Comparison of ENCODE assay signal across 10 mouse cellular contexts in genomic region chr17:81480351-81481161, GRCm38 (mm10). TPM values are rescaled to one million over a fixed set of nuclear protein-coding genes. Genes with fewer than 3 reads are reported as not detected.
DNase-seq lines count a peak whose midpoint lies in the region; ATAC-seq and TF ChIP-seq lines count a peak whose summit lies in the region.
"Had no signal": no experiment of that assay in that cellular context is flagged by ENCODE, and none has a peak within 500 bp of the region (broad histone marks: within the 10 kb centered on the region; RNA-seq: fewer than 3 reads in every experiment).

No protein-coding gene starts in this region.

- H3K4me2 ChIP-seq in intestine, embryonic 15.5 days (replicated peaks) = no peak overlapping the region
- no peak overlapping the region for H3K4me2 ChIP-seq in intestine, postnatal 0 days (replicated peaks; ENCODE audit: low read depth)
- peak overlapping the region; percentile 27 for H3K4me2 ChIP-seq in forebrain, embryonic 12.5 days
- peak overlapping the region; percentile 31 for H3K4me2 ChIP-seq in limb, embryonic 13.5 days (replicated peaks)
- H3K4me2 ChIP-seq in midbrain, postnatal 0 days (ENCODE audit: low read depth, low read length, poor library complexity, severe bottlenecking) = peak overlapping the region; percentile 20

- H3K4me3 ChIP-seq in intestine, embryonic 15.5 days (replicated peaks) = no peak overlapping the region
- no peak overlapping the region for H3K4me3 ChIP-seq in intestine, postnatal 0 days (ENCODE audit: low read depth, low read length)
- H3K4me3 ChIP-seq in forebrain, embryonic 12.5 days (replicated peaks) = no peak overlapping the region
- H3K4me3 ChIP-seq in limb, embryonic 13.5 days = no peak overlapping the region
- H3K4me3 ChIP-seq in midbrain, postnatal 0 days (ENCODE audit: low read depth, low read length) = no peak overlapping the region

- no peaks in the 10 kb centered on the region for H3K9me3 ChIP-seq in intestine, embryonic 15.5 days
- no peaks in the 10 kb centered on the region for H3K9me3 ChIP-seq in intestine, postnatal 0 days (ENCODE audit: control insufficient read depth)
- no peaks in the 10 kb centered on the region for H3K9me3 ChIP-seq in forebrain, embryonic 12.5 days
- H3K9me3 ChIP-seq in limb, embryonic 13.5 days = no peaks in the 10 kb centered on the region
- H3K9me3 ChIP-seq in midbrain, postnatal 0 days (ENCODE audit: low read length) = no peaks in the 10 kb centered on the region

- 76% methylated on average over 21 of the region's 21 CpGs for WGBS in intestine, embryonic 15.5 days
- 77% methylated on average over 21 of the region's 21 CpGs for WGBS in intestine, postnatal 0 days
- 60% methylated on average over 21 of the region's 21 CpGs for WGBS in forebrain, embryonic 12.5 days
- WGBS in limb, embryonic 13.5 days = 62% methylated on average over 21 of the region's 21 CpGs
- 48% methylated on average over 21 of the region's 21 CpGs for WGBS in midbrain, postnatal 0 days

- peak; percentile 9 for DNase-seq in NIH3T3 (ENCODE audit: low read depth)
- peak; percentile 83 to 86 for DNase-seq in heart, postnatal 10 days
- DNase-seq in midbrain, postnatal 0 days (ENCODE audit: low spot score) = peak; percentile 62

- no peaks in the 10 kb centered on the region for H3K36me3 ChIP-seq in intestine, embryonic 15.5 days
- H3K36me3 ChIP-seq in intestine, postnatal 0 days (ENCODE audit: control insufficient read depth, insufficient read depth) = no peaks in the 10 kb centered on the region
- no peaks in the 10 kb centered on the region for H3K36me3 ChIP-seq in forebrain, embryonic 12.5 days (replicated peaks)
- no peaks in the 10 kb centered on the region for H3K36me3 ChIP-seq in limb, embryonic 13.5 days
- H3K36me3 ChIP-seq in midbrain, postnatal 0 days (ENCODE audit: insufficient read depth, low read length) = no peaks in the 10 kb centered on the region
- H3K36me3 ChIP-seq: G1E had no signal

- intact Hi-C loops in heart, postnatal 10 days (cut with DNase I) = loop anchor here (1.0 kb wide), 1 partner anchor 307 kb away; no protein-coding TSS in a partner anchor

- H3K9ac ChIP-seq in intestine, embryonic 15.5 days = no peak overlapping the region
- H3K9ac ChIP-seq in intestine, postnatal 0 days (ENCODE audit: low read depth, low read length) = no peak overlapping the region
- no peak overlapping the region for H3K9ac ChIP-seq in forebrain, embryonic 12.5 days
- H3K9ac ChIP-seq in limb, embryonic 13.5 days = no peak overlapping the region
- no peak overlapping the region for H3K9ac ChIP-seq in midbrain, postnatal 0 days (replicated peaks; ENCODE audit: low read length, poor library complexity, severe bottlenecking)

- H3K27ac ChIP-seq in intestine, embryonic 15.5 days = no peak overlapping the region
- no peak overlapping the region for H3K27ac ChIP-seq in intestine, postnatal 0 days (ENCODE audit: low read depth, low read length)
- no peak overlapping the region for H3K27ac ChIP-seq in forebrain, embryonic 12.5 days
- no peak overlapping the region; the same call in 1 of the 2 replicates for H3K27ac ChIP-seq in limb, embryonic 13.5 days
- no peak overlapping the region for H3K27ac ChIP-seq in midbrain, postnatal 0 days (ENCODE audit: low read depth, low read length)

- no peak for TF ChIP-seq CTCF in intestine, postnatal 0 days (IDR thresholded peaks at IDR 0.05; ENCODE audit: low read depth)
- no peak for TF ChIP-seq CTCF in midbrain, postnatal 0 days (IDR thresholded peaks at IDR 0.05)

- H3K27me3 ChIP-seq in intestine, embryonic 15.5 days (replicated peaks) = no peaks in the 10 kb centered on the region
- H3K27me3 ChIP-seq in intestine, postnatal 0 days (replicated peaks; ENCODE audit: control insufficient read depth, insufficient read depth, low read length) = no peaks in the 10 kb centered on the region
- 0 out of 2 replicates have a peak, but pooled peaks cover 3% of the 10 kb centered on the region for H3K27me3 ChIP-seq in forebrain, embryonic 12.5 days
- H3K27me3 ChIP-seq in limb, embryonic 13.5 days = no peaks in the 10 kb centered on the region
- H3K27me3 ChIP-seq in midbrain, postnatal 0 days (ENCODE audit: insufficient read depth, low read length) = no peaks in the 10 kb centered on the region

- no peaks in the 10 kb centered on the region for H3K4me1 ChIP-seq in intestine, embryonic 15.5 days (replicated peaks)
- H3K4me1 ChIP-seq in intestine, postnatal 0 days (replicated peaks; ENCODE audit: control insufficient read depth, insufficient read depth, low read length) = no peaks in the 10 kb centered on the region
- H3K4me1 ChIP-seq in forebrain, embryonic 12.5 days = peaks cover 15% of the 10 kb centered on the region
- H3K4me1 ChIP-seq in limb, embryonic 13.5 days = peaks cover 9% of the 10 kb centered on the region
- H3K4me1 ChIP-seq in midbrain, postnatal 0 days (ENCODE audit: insufficient read depth, low read length) = 0 out of 2 replicates have a peak, but pooled peaks cover 6% of the 10 kb centered on the region

- ATAC-seq in intestine, embryonic 15.5 days = peak; percentile 39; the same call in 1 of the 2 replicates
- no peak for ATAC-seq in intestine, postnatal 0 days
- ATAC-seq in forebrain, embryonic 12.5 days (ENCODE audit: low FRiP score) = peak; percentile 75
- peak; percentile 78 for ATAC-seq in limb, embryonic 13.5 days (ENCODE audit: low FRiP score, low read depth)
- peak; percentile 76 for ATAC-seq in midbrain, postnatal 0 days (ENCODE audit: low FRiP score)
- no peak for ATAC-seq in erythroid progenitor cell, adult 5-6 weeks (replicated peaks; ENCODE audit: low FRiP score, poor library complexity, severe bottlenecking)

RNA-seq across cellular contexts. Expression of gene Gm11096, which starts 39.0 kb away (rescaled TPM):
- not detected in 2 replicates for polyA plus RNA-seq in intestine, embryonic 15.5 days (2015; fragmentation: Nextera tagmentation; extraction: Ambion mirVana)
- not detected in 2 replicates for polyA plus RNA-seq in intestine, postnatal 0 days (2015; fragmentation: Nextera tagmentation; extraction: Ambion mirVana)
- polyA plus RNA-seq in forebrain, embryonic 12.5 days (2016; fragmentation: Nextera tagmentation; extraction: Ambion mirVana) = not detected in 2 replicates
- total RNA-seq in heart, postnatal 10 days (2021) = not detected
- not detected in 2 replicates for polyA plus RNA-seq in limb, embryonic 13.5 days (2015; fragmentation: Nextera tagmentation; extraction: Ambion mirVana)
- total RNA-seq in midbrain, postnatal 0 days (2014; rRNA removed) = not detected in 2 replicates
- polyA plus RNA-seq in midbrain, postnatal 0 days (2015; fragmentation: Nextera tagmentation; extraction: Ambion mirVana) = not detected in 2 replicates
- not detected in 2 replicates for total RNA-seq in erythroid progenitor cell, adult 5-6 weeks (2015; ENCODE audit: low replicate concordance)
- total RNA-seq in erythroid progenitor cell, adult 5-6 weeks (2017; ENCODE audit: low replicate concordance) = not detected in 2 replicates
- total RNA-seq: G1E; layer of hippocampus, postnatal 25 days had no signal
- polyA plus RNA-seq: G1E had no signal

Comparison
In these comparisons a context has a peak if more than half of its experiments do, and no peak if none do; other contexts are left out.
1. ATAC-seq: peak in intestine, embryonic 15.5 days (single experiment), forebrain, embryonic 12.5 days (single experiment), limb, embryonic 13.5 days (single experiment) and midbrain, postnatal 0 days (single experiment); none in intestine, postnatal 0 days (single experiment) and erythroid progenitor cell, adult 5-6 weeks (single experiment).
2. H3K4me2 ChIP-seq: peak in forebrain, embryonic 12.5 days (single experiment), limb, embryonic 13.5 days (single experiment) and midbrain, postnatal 0 days (single experiment); none in intestine, embryonic 15.5 days (single experiment) and intestine, postnatal 0 days (single experiment).
3. DNase-seq: peak in every context shown above with its lines; median percentile 84 in heart, postnatal 10 days; 62 in midbrain, postnatal 0 days; 9 in NIH3T3.